ENCODE assay signal across 16 mouse cellular contexts in genomic region chr5:100127283-100127682, GRCm38 (mm10). TPM values are rescaled to one million over a fixed set of nuclear protein-coding genes. Genes with fewer than 3 reads are reported as not detected.
A peak's percentile ranks its signal among the peaks of the same experiment; 100 is the strongest.
DNase-seq lines count a peak whose midpoint lies in the region; ATAC-seq and TF ChIP-seq lines count a peak whose summit lies in the region.
"Had no signal": no experiment of that assay in that cellular context is flagged by ENCODE, and none has a peak within 500 bp of the region (broad histone marks: within the 10 kb centered on the region; RNA-seq: fewer than 3 reads in every experiment).

No protein-coding gene starts in this region.

- no peak for ATAC-seq in embryonic facial prominence, embryonic 14.5 days (ENCODE audit: low read depth)
- ATAC-seq in kidney, postnatal 0 days (replicated peaks; ENCODE audit: low FRiP score, low read depth), result no peak
- peak; percentile 53 for ATAC-seq in limb, embryonic 14.5 days (ENCODE audit: low FRiP score, low read depth)
- no peak for ATAC-seq in inflammation-experienced regulatory T-cells, adult 6 months
- ATAC-seq: midbrain, embryonic 13.5 days had no signal

- H3K27ac ChIP-seq in embryonic facial prominence, embryonic 14.5 days (replicated peaks; ENCODE audit: low read depth, low read length), result no peak overlapping the region
- no peak overlapping the region for H3K27ac ChIP-seq in embryonic facial prominence, embryonic 10.5 days (replicated peaks)
- H3K27ac ChIP-seq in kidney, postnatal 0 days, result no peak overlapping the region
- no peak overlapping the region for H3K27ac ChIP-seq in limb, embryonic 14.5 days (replicated peaks; ENCODE audit: low read depth, low read length)
- H3K27ac ChIP-seq: hindbrain, embryonic 12.5 days; left cerebral cortex, adult 2 months; liver, embryonic 15.5 days; midbrain, embryonic 13.5 days; neural tube, embryonic 12.5 days had no signal

- no peak overlapping the region for H3K4me2 ChIP-seq in embryonic facial prominence, embryonic 14.5 days (ENCODE audit: low read depth, low read length)
- no peak overlapping the region for H3K4me2 ChIP-seq in kidney, postnatal 0 days (ENCODE audit: low read length)
- H3K4me2 ChIP-seq in limb, embryonic 14.5 days (replicated peaks; ENCODE audit: low read depth, low read length, severe bottlenecking), result no peak overlapping the region
- H3K4me2 ChIP-seq: heart, embryonic 11.5 days; hindbrain, embryonic 12.5 days; liver, embryonic 15.5 days; midbrain, embryonic 13.5 days; neural tube, embryonic 12.5 days had no signal

- WGBS in embryonic facial prominence, embryonic 14.5 days, result 48% methylated on average over 8 of the region's 8 CpGs
- 72% methylated on average over 8 of the region's 8 CpGs for WGBS in embryonic facial prominence, embryonic 10.5 days
- 35% methylated on average over 8 of the region's 8 CpGs for WGBS in kidney, postnatal 0 days
- WGBS in limb, embryonic 14.5 days, result 66% methylated on average over 8 of the region's 8 CpGs

- H3K36me3 ChIP-seq in embryonic facial prominence, embryonic 14.5 days (ENCODE audit: control insufficient read depth, insufficient read depth, low read length), result no peaks in the 10 kb centered on the region
- H3K36me3 ChIP-seq in embryonic facial prominence, embryonic 10.5 days (replicated peaks), result no peaks in the 10 kb centered on the region
- H3K36me3 ChIP-seq in kidney, postnatal 0 days (ENCODE audit: insufficient read depth, low read length), result no peaks in the 10 kb centered on the region
- H3K36me3 ChIP-seq in limb, embryonic 14.5 days (ENCODE audit: control insufficient read depth, insufficient read depth, low read length), result no peaks in the 10 kb centered on the region
- H3K36me3 ChIP-seq: G1E; hindbrain, embryonic 12.5 days; liver, embryonic 15.5 days; midbrain, embryonic 13.5 days; neural tube, embryonic 12.5 days had no signal

- no peak for TF ChIP-seq CTCF in kidney, postnatal 0 days (IDR thresholded peaks at IDR 0.05; ENCODE audit: low read depth)

- H3K4me1 ChIP-seq in embryonic facial prominence, embryonic 14.5 days (ENCODE audit: control insufficient read depth, insufficient read depth, low read length), result no peaks in the 10 kb centered on the region
- no peaks in the 10 kb centered on the region for H3K4me1 ChIP-seq in embryonic facial prominence, embryonic 10.5 days
- no peaks in the 10 kb centered on the region for H3K4me1 ChIP-seq in kidney, postnatal 0 days (replicated peaks; ENCODE audit: insufficient read depth, low read length)
- no peaks in the 10 kb centered on the region for H3K4me1 ChIP-seq in limb, embryonic 14.5 days (ENCODE audit: control insufficient read depth, insufficient read depth, low read length)
- H3K4me1 ChIP-seq: hindbrain, embryonic 12.5 days; liver, embryonic 15.5 days; neural tube, embryonic 12.5 days had no signal

- DNase-seq in embryonic facial prominence, embryonic 14.5 days (ENCODE audit: low spot score), result peak; percentile 39
- no peak for DNase-seq in embryonic facial prominence, embryonic 10.5 days (ENCODE audit: low spot score)
- peak; percentile 64 for DNase-seq in kidney, postnatal 0 days (ENCODE audit: low spot score)
- no peak for DNase-seq in kidney, adult 18-20 months
- peak; percentile 22 for DNase-seq in MN1 (ENCODE audit: low spot score)
- DNase-seq in limb, embryonic 14.5 days (ENCODE audit: low spot score), result peak; percentile 30
- no peak for DNase-seq in frontal cortex, postnatal 10 days (ENCODE audit: low spot score in 2 of 2)
- DNase-seq: cerebellum, adult 11-12 months had no signal

- no peaks in the 10 kb centered on the region for H3K9me3 ChIP-seq in embryonic facial prominence, embryonic 14.5 days (ENCODE audit: control insufficient read depth, low read length)
- no peaks in the 10 kb centered on the region for H3K9me3 ChIP-seq in embryonic facial prominence, embryonic 10.5 days
- H3K9me3 ChIP-seq in kidney, postnatal 0 days (replicated peaks; ENCODE audit: low read length), result no peaks in the 10 kb centered on the region
- H3K9me3 ChIP-seq in limb, embryonic 14.5 days (ENCODE audit: control insufficient read depth, low read length), result no peaks in the 10 kb centered on the region
- H3K9me3 ChIP-seq: hindbrain, embryonic 12.5 days; liver, embryonic 15.5 days; midbrain, embryonic 13.5 days; neural tube, embryonic 12.5 days had no signal

- TF ChIP-seq POLR2A in limb, embryonic 14.5 days (IDR thresholded peaks at IDR 0.05; ENCODE audit: borderline replicate concordance, extremely low read depth, insufficient read depth, insufficient read length), result no peak

- no peak overlapping the region for H3K4me3 ChIP-seq in embryonic facial prominence, embryonic 14.5 days (ENCODE audit: low read depth, low read length)
- H3K4me3 ChIP-seq in embryonic facial prominence, embryonic 10.5 days, result no peak overlapping the region
- H3K4me3 ChIP-seq in kidney, postnatal 0 days (replicated peaks; ENCODE audit: low read depth, low read length), result no peak overlapping the region
- H3K4me3 ChIP-seq in limb, embryonic 14.5 days (replicated peaks; ENCODE audit: low read length), result no peak overlapping the region
- H3K4me3 ChIP-seq: hindbrain, embryonic 12.5 days; left cerebral cortex, adult 2 months; liver, embryonic 15.5 days; midbrain, embryonic 13.5 days; neural tube, embryonic 12.5 days had no signal

- H3K9ac ChIP-seq in embryonic facial prominence, embryonic 14.5 days (ENCODE audit: low read depth, low read length), result no peak overlapping the region
- H3K9ac ChIP-seq in kidney, postnatal 0 days (ENCODE audit: low read depth, low read length), result no peak overlapping the region
- H3K9ac ChIP-seq in limb, embryonic 14.5 days (ENCODE audit: low read depth, low read length, severe bottlenecking), result no peak overlapping the region
- H3K9ac ChIP-seq: hindbrain, embryonic 12.5 days; liver, embryonic 15.5 days; midbrain, embryonic 13.5 days; neural tube, embryonic 12.5 days had no signal

- H3K27me3 ChIP-seq in embryonic facial prominence, embryonic 14.5 days (replicated peaks; ENCODE audit: control insufficient read depth, insufficient read depth, low read length), result no peaks in the 10 kb centered on the region
- H3K27me3 ChIP-seq in embryonic facial prominence, embryonic 10.5 days (replicated peaks; ENCODE audit: low read depth, poor library complexity, severe bottlenecking), result no peaks in the 10 kb centered on the region
- H3K27me3 ChIP-seq in kidney, postnatal 0 days (ENCODE audit: insufficient read depth, low read length), result no peaks in the 10 kb centered on the region
- no peaks in the 10 kb centered on the region for H3K27me3 ChIP-seq in limb, embryonic 14.5 days (ENCODE audit: control insufficient read depth, insufficient read depth, low read length)
- H3K27me3 ChIP-seq: hindbrain, embryonic 12.5 days; liver, embryonic 15.5 days; midbrain, embryonic 13.5 days; neural tube, embryonic 12.5 days had no signal

RNA-seq across cellular contexts. Expression of gene Tmem150c, which starts 32.3 kb away (rescaled TPM):
- polyA plus RNA-seq in embryonic facial prominence, embryonic 14.5 days (2014; fragmentation: Nextera tagmentation; extraction: Ambion mirVana), result 5.2 and 6.5 TPM in 2 replicates
- polyA plus RNA-seq in embryonic facial prominence, embryonic 10.5 days (2016; fragmentation: Nextera tagmentation; extraction: Ambion mirVana), result 1.3 and 1.7 TPM in 2 replicates
- polyA plus RNA-seq in kidney, postnatal 0 days (2015; fragmentation: Nextera tagmentation; extraction: Ambion mirVana), result 26.3 and 27.3 TPM in 2 replicates
- 7.2 and 7.3 TPM in 2 replicates for polyA plus RNA-seq in limb, embryonic 14.5 days (2012; rRNA removed)
- polyA plus RNA-seq in limb, embryonic 14.5 days (2014; fragmentation: Nextera tagmentation; extraction: Ambion mirVana), result 4.7 and 4.8 TPM in 2 replicates
- polyA plus RNA-seq in inflammation-experienced regulatory T-cells, adult 6 months (2017; shearing (Covaris generic)), result not detected
- polyA plus RNA-seq: G1E had no signal

Comparison
In these comparisons a context has a peak if more than half of its experiments do, and no peak if none do; other contexts are left out.
1. DNase-seq: peak in embryonic facial prominence, embryonic 14.5 days (single experiment), kidney, postnatal 0 days (single experiment), MN1 (single experiment) and limb, embryonic 14.5 days (single experiment); none in embryonic facial prominence, embryonic 10.5 days (single experiment), kidney, adult 18-20 months (single experiment) and frontal cortex, postnatal 10 days (0 of 2).